Mouse (Mus musculus) naive thymus-derived CD4-positive, alpha-beta T cell, adult 5 months (primary cell): ENCODE data around the gene Ube2u. TPM values are rescaled to one million over a fixed set of nuclear protein-coding genes. Genes with fewer than 3 reads are reported as not detected.

Source experiments
- polyA plus RNA-seq: library from polyadenylated mRNA; unstranded; fragments of 100-300 nt; shearing (Covaris generic); gene quantifications from one replicate; pipeline ENCODE4 v1.2.1, GENCODE M21; 2017

The Ube2u gene
- not detected for polyA plus RNA-seq

GRCm38 (mm10) chr4:100478592-100479321 is at the start of gene Ube2u:
TSS of gene Ube2u (plus strand) at chr4:100478849.

